Mouse (Mus musculus) kidney, postnatal 25 days (tissue): ENCODE data around the gene Plcg1.
A peak's percentile ranks its signal among the peaks of the same experiment; 100 is the strongest.

Experiments used
- DNase-seq, 2 experiments: peaks; one replicate each; pipeline ENCODE4 v3.0.0; 2021; ENCODE audit warnings: mixed read lengths in 2 of 2

Plcg1 gene

GRCm38 (mm10) chr2:160736466-160736865, 5.4 kb downstream of the Plcg1 start:
- no peak for DNase-seq

GRCm38 (mm10) chr2:160738354-160738753, 7.3 kb downstream of the Plcg1 start:
- peak in 1 of 2 experiments; percentile 58 for DNase-seq

- DNase-seq: peak; percentile 51 to 77
Observed at GRCm38 (mm10) chr2:160739647-160740356, 8.7 kb downstream of the Plcg1 start.

GRCm38 (mm10) chr2:160740521-160741156, 9.5 kb downstream of the Plcg1 start:
- peak in 1 of 2 experiments; percentile 31 for DNase-seq

- DNase-seq: peak in 1 of 2 experiments; percentile 44
Observed at GRCm38 (mm10) chr2:160741580-160741979, 10.5 kb downstream of the Plcg1 start.

- DNase-seq: peak in 1 of 2 experiments; percentile 39
Observed at GRCm38 (mm10) chr2:160742161-160742609, 11.1 kb downstream of the Plcg1 start.

- DNase-seq: peak; percentile 84 to 90
Observed at GRCm38 (mm10) chr2:160744040-160744822, 13.1 kb downstream of the Plcg1 start.

GRCm38 (mm10) chr2:160744823-160745210, 13.7 kb downstream of the Plcg1 start:
- DNase-seq: no peak

- DNase-seq: no peak
Observed at GRCm38 (mm10) chr2:160745497-160745896, 14.4 kb downstream of the Plcg1 start.

GRCm38 (mm10) chr2:160746637-160747036, 15.5 kb downstream of the Plcg1 start:
- no peak for DNase-seq

GRCm38 (mm10) chr2:160747075-160747474, 16.0 kb downstream of the Plcg1 start:
- DNase-seq: no peak

GRCm38 (mm10) chr2:160756583-160757203, 25.6 kb downstream of the Plcg1 start:
- DNase-seq: no peak

- DNase-seq: peak; percentile 56 to 69
Observed at GRCm38 (mm10) chr2:160760433-160761184, 29.5 kb downstream of the Plcg1 start.

- DNase-seq: peak in 1 of 2 experiments; percentile 20
Observed at GRCm38 (mm10) chr2:160763816-160764215, 32.7 kb downstream of the Plcg1 start.

GRCm38 (mm10) chr2:160764386-160764785, 33.3 kb downstream of the Plcg1 start:
- no peak for DNase-seq

- DNase-seq: peak in 1 of 2 experiments; percentile 19
Observed at GRCm38 (mm10) chr2:160765096-160765495, 34.0 kb downstream of the Plcg1 start.

GRCm38 (mm10) chr2:160766371-160766771, 35.3 kb downstream of the Plcg1 start:
- DNase-seq: peak; percentile 73 to 87

- DNase-seq: no peak
Observed at GRCm38 (mm10) chr2:160767201-160767600, 36.1 kb downstream of the Plcg1 start.

GRCm38 (mm10) chr2:160768097-160768695, 37.1 kb downstream of the Plcg1 start:
- DNase-seq: peak in 1 of 2 experiments; percentile 50

- DNase-seq: peak in 1 of 2 experiments; percentile 25
Observed at GRCm38 (mm10) chr2:160768997-160769396, 37.9 kb downstream of the Plcg1 start.

- peak; percentile 46 to 62 for DNase-seq
Observed at GRCm38 (mm10) chr2:160770409-160770808, 39.3 kb downstream of the Plcg1 start.

- no peak for DNase-seq
Observed at GRCm38 (mm10) chr2:160770871-160771270, 39.8 kb downstream of the Plcg1 start.
